Mouse (Mus musculus) NIH3T3 (cell line): ENCODE measurements around the gene Slc25a5.
"Not testable (repeated sequence)": the region's sequence is repeated elsewhere in the genome, so short reads cannot be mapped to it uniquely, and the experiment has no call there.

Experiments
- DNase-seq: peaks from one replicate; pipeline ENCODE4 v3.0.0-alpha.2; 2012; ENCODE audit warnings: low read depth

The Slc25a5 gene

DNA sequence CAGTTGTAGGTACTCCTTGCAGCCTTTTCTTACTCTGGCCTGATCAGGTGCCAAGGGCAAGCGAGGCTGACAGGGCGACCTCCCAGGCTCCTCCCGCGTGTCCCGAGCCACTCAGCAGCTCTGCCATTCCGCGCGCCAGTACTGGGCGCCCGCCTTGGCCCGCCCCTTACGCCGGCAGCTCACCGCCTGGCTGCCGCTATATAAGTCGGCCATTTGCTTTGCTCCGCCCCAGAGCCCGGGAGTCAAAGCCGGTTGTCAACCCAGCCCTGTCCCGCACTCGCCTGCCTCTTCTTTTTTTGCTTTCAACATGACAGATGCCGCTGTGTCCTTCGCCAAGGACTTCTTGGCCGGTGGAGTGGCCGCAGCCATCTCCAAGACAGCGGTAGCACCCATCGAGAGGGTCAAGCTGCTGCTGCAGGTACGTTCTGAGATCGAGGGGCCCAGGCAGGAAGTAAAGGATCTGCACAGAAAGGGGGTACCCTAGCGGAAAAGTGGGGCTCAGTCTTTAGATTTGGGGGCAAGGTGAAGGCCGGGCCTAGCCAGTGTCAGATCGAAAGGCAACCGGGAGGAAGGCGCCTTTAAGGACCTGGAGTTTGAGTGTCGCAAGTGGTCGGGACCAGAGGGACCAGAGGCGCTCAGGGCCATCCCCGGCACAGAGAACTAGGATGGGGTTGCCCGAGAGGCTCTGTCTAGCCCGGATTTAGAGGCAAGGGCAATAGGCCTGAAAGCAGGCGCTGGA, at the start of gene Slc25a5:
Gene Slc25a5, plus strand, starts transcription at position 228 of the 739 bp plus-strand sequence.
- DNase-seq, result peak; percentile 87

DNA sequence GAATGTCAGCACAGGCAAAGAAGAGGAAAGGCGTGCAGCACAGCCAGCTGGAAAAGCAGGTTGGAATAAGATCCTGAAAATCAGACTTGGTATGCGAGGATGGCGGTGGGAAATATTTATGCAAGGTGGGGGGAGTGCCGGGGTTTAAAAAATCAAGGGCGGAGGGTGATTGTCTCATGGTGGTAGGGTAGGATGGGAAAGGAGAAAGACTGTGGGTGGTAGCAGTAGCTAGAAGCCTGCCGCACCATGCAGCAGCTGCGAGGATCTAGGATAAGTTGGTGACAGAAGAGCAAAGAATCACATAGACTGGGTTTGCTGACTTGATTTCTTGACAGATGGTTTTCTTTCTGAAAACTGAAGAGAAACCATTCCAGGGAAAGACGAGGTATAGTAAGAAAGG, 48.7 kb upstream of the Slc25a5 start:
- no peak for DNase-seq

DNA sequence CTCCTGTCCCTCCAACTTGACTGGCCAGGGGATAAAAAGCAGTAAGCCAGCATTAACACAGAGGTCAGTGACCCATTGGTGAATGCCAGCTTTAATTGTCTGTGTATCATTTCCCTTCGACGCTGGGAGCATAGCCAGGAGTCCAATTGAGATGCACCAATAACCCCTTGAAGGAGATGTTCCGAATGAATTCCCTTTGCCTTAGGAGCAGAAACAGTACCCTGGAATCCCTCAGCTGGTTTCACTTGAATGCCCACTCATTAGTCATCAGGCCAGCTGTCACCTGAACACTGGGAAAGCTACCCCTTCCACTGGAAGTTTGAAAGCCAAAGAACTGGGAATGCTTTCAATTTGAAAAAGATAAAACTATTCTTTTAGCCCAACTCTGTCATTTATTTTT, 46.9 kb upstream of the Slc25a5 start:
- DNase-seq, result peak; percentile 36

DNA sequence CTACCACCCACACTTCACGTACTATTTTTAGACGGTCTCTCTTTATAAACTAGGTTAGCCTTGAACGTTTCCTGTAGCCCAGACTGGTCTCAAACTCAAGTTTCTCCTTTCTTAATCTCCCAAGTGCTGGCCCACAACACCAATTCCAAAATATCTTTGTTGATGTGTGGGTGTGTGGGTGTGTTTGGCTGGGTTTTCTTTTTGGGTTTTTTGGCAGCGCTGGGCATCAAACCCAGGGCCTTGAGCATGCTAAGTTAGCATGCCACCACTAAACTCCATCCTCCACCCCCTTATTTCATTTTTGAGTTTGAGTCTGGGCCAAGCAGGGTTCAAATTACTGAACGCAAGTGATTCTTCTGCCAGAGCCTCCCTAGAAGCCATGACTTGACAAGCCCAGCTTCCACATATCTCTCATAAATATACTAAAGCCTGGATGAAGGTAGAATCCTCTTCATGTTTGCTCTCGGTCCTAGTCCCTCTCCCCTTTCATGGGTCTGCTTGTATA, 46.1 kb upstream of the Slc25a5 start:
- DNase-seq, result peak; percentile 51

DNA sequence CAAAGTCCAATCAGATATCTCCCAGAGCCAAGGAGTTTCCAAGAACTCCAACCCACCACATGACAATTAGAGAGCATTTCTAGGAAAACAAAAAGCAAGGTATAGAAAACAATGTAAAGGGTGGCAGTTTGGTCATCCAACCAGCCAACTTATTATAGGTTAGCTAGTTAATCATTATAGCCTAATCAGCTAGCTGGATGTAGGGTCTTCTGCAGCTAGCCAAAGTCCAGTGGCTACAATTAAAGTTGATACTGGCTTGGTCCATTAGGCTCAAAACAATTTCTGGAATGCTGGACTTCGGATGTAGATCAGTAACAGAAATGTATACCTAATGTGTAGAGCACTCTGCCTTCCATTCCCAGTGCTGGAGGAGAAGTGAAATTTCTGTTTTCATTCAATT, 44.9 kb upstream of the Slc25a5 start:
- DNase-seq, result no peak

DNA sequence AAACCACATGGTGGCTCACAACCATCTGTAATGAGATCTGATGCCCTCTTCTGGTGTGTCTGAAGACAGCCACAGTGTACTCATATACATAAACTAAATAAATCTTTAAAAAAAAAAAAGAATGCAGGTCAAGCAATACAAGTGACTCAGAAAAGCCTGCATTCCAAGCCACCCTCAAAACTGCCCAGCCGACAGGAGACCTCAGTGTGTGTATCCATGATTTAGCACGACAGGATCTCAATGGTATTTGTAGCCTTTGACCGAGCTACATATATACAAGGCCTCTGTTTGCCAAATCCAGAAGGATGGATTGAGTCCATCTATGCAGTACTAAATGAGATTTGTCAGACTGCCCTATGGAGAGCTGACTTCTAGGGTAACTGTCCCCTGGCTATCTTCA, 42.9 kb upstream of the Slc25a5 start:
- DNase-seq, result peak; percentile 54

DNA sequence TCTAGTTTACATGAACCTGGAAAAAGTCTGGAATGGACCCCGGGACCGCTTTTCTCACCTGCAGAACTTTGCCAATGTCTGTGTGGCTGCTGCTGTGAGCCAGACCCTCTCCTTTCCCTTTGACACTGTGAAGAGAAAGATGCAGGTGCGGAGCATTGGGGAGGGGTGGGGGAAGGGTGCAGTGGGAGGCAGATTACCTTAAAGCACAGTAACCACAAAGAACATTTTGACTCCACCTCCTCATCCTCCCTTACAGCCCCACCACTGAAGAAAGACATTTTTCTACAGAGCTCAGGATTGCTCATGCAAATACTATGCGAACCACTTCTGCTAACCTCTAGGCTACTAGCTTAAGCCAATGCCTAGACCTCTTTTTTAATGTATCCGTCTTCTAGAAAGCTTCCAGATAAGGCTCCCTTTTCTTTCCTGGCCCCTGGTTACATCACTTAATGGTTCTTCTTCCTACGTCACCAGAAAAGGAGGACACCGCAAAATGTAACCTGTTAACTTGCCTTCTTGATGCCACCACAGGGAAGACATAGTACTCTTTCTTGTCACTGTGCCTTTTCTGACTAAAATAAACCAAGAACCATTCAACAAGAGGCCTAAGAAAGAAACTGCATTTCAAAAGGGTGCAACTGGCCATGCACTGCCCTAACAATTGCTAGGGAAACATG, 37.5 kb upstream of the Slc25a5 start:
- DNase-seq, result no peak

DNA sequence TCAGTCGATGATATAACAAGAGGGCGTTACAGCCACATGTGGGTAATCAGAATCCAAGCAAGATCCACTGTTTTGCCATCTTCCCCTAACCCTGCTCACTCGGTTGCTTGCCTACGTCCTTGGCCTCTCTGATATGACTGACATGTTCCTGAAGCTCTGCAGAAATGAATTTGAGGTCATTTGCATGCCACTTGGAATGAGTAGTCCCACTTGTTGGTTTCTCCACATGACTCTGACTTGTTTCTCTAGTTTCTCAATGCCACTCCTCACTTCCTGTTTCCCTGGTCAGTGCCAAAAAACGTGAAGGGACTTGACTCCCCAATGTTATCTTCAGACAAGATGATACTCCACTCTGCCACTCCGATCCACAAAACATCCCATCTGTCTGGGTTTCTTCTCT, 36.9 kb upstream of the Slc25a5 start:
- DNase-seq, result no peak

DNA sequence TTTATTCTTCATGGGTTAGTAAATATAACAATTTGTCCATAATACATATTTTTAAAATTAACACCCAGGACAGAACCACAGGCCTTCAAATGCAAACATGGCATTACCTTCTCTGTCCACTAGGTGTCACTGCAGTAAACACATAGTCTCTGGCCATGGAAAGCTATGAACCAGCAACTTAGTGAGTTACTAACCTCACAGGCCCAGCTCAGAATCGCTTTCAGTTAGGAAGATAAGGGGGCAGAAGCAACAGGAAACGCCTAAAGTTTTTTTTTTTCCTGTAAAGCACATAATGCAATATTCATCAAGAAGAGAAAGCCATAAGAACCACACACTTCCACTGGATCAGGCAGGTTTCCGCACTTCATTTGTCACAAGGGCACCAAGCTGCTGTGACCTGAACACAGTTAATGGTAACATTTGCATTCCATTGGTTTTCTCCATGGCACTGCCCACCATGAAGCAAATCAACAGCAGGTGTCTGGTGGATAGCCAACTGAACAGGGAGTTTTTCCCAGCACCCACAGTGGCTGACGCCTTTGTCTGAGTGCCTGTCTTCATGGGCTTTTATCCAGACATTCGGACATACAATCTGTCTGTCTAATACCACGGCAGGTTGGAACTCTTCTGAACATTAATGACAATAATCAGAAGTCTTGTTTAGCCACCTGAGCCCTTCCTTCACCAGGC, 34.4 kb upstream of the Slc25a5 start:
- peak; percentile 83 for DNase-seq

DNA sequence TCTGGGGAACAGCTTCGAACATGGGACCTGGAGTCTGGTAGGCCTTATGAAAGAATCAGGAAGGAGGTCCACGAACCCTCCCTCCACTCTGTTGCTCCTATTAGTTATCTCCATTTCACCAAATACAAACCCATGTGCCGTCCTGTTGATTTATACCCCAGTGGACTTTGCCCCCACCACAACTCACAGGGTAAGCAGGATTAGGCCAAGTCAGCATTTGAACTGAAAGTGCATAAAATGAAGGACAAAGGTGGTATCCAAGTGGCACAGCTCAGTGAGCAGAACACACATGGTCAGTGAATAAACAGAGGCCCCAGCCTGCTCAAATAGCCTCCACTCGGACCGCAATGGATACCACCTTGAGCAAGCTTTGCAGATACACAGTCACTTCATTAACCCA, 33.2 kb upstream of the Slc25a5 start:
- no peak for DNase-seq

DNA sequence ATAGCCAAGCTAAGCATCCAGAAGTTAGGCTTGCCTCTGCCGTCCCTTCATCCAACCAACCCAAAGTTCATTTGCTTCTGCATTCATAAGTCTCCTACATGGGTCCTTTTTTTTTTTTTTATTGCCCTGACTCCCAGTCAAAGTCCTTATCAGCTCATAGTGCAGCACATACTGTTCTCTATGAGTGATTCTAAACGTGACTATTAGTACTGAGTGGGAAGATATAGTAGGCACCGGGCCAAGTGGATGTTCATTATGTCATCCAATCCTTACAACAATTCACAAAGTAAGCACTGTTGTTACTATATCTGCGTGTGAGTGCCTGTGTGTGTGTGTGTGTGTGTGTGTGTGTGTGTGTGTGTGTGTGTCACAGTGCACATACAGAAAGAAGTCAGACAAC, 32.6 kb upstream of the Slc25a5 start:
- DNase-seq, result no peak

DNA sequence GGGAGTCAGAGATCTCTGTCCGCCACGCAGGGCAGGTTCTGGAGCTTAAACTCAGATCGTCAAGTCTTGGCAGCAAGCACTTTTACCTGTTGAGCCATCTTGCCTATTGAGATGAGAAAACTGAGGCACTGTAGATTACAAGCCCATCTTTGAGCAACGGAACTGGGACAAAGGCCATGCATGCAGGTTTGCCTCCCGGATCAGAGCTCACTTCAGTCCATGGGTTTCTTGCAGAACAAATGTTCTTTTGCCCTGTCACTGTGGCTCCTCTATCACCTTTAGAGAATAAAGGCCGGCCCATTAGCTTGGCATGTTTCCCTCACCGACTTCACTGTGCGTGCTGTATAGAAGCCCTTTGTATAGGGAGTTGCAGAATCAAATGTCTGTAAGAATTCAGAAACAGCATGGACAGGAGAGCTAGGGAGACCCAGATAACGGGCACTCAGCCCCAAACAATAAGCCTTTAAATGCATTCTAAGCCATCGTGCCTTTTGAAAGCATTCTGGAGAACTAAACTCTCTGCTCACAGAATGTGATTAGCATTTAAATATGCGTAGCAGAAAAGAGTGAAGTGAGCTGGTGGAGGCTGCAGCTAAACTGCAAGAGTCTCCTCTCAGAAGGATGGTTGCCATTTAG, 32.0 kb upstream of the Slc25a5 start:
- DNase-seq, result no peak

DNA sequence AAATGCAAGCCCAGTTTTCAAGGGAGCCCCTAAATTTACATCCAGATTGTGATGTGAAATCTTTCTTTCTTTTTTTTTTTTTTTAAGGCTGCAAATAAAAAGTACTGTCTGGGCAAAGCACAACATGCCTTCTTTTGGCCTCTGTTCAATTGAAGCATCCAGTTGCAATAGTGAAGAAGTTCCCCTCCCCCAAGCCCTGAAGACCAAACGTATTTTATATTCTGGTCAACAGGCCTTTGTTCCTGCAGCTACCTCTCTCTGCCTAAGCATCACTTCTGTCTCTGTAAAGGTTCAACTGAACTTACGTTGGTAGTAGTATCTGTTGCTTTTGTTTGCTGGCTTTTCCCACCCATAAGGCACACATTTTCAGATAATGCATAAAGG, 31.5 kb upstream of the Slc25a5 start:
- no peak for DNase-seq

DNA sequence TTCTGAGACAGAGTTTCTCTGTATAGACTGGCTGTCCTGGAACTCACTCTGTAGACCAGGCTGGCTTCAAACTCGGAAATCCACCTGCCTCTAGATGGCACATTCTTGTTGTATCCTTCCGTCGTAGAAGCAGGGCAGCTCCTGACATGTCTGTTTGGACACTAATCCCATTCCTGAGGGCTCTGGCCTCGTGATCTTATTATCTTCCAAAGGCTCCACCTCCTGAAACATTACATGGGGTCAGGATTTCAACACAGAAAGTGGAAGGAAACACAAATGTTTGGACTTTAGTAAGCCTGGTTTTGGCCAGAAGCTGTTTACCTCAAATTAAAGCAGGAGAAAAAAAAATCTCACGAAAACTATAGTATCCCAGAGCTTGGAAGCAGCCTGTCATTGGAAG, 28.1 kb upstream of the Slc25a5 start:
- DNase-seq, result no peak

DNA sequence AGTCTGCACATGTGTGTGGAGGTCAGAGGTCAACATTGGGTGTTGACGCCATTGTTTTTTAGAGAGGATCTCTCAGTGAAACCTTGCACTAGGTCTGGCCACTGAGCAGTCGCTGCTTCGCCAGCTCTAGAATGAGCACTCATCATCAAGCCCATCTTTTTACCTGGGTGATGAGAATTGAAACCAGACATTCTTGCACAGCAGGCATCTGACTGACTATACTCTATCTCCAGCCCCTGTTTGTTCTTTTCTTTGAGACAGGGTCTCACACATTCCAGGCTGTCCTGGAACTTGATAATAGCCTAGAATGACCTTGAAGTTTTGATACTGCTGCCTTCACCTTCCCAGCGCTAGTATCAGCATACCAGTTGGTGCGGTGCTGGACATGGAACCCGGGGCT, 22.9 kb upstream of the Slc25a5 start:
- DNase-seq, result no peak

DNA sequence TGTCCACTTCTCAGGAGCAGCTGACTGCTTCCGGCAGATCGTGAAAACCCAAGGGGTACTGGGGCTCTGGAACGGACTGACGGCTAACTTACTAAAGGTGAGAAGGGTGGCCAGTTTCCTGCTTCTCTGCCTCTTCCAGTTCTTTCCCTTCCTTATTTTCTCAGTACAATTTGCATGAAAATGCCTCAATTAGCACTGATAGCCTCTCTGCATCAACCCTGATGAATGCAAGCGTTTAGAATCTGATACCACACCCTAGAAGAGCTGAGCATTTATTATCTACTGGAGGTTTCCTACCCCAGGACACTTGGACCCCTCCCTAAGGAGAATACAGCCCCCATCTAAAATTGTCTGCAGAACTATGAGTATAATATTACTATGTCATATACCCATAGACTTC, 19.9 kb upstream of the Slc25a5 start:
- DNase-seq, result no peak

DNA sequence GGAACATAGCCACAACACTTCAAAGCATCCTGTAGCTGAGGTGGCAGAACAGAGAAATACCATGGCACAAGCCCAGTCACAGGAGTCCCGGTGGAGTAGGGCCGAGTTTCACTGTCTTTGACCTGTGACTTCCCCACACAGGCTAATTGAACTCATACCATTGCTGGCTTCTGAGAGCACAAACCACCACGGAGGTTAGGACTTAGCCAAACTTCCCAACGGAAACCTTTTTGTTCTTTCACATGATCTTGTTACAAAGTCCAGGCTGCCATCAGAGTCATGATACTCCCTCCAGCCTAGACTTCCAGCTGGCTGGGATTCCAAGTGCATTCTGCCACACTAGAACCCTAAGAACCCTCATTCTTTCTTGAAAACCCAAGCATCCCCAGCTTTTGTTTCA, 17.8 kb upstream of the Slc25a5 start:
- no peak for DNase-seq

DNA sequence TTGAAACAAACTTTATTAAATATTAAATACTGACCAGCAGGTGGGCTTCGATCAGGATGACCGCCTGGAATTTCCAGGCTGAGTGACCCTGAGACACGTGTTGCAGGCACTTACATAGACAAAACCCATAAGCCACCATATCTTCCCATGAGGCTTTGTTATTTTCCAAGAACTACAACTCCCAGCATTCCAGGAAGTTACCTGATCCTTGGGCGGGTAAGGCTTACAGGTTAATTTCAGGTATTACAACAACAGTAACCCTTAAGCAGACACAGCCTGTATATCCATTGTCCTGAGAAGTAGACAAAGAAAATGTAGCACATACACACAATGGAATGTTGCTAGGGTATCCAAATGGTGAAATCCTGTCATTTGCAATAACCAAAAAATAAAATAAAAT, 6.1 kb upstream of the Slc25a5 start:
- no peak for DNase-seq

DNA sequence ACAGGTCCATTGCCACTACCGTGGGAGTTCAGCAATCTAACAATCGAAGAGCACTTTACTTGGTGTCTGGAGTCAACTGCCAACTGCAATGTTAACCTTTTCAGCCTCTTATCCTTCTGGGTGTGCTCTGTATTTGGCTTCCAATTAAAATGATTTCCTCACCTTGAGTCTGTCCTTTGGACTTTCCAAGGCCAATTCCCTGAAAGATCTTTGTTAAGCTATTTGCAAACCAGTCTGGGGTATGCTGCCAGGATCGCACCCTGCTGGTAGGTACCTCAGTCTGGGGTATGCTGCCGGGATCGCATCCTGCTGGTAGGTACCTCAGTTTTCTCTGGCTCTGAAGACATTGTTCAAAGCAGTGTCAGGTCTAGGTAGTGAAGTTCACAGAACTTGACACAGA, 880 bp upstream of the Slc25a5 start:
- no peak for DNase-seq

DNA sequence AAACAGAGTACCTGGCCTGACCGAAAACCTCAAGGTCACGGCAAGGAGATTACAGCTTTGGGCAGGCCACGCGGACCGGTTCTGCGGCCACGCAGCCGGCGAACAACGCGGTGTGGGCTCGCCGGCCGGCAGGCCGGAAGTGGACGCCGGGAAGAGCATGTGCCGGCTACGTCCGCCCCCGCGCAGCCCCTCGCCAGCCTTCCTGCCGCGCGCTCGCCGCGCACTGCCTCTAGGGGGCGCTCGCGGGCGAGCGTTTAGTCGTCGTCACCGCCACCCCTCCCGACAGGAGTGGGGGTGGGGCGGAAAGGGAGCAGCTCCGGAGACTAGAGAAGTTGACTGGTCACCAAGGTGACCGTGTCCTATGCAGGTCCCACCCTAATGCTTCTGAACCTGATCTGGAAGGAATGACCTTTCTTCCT, 721 bp downstream of the Slc25a5 start:
- DNase-seq, result peak; percentile 93

DNA sequence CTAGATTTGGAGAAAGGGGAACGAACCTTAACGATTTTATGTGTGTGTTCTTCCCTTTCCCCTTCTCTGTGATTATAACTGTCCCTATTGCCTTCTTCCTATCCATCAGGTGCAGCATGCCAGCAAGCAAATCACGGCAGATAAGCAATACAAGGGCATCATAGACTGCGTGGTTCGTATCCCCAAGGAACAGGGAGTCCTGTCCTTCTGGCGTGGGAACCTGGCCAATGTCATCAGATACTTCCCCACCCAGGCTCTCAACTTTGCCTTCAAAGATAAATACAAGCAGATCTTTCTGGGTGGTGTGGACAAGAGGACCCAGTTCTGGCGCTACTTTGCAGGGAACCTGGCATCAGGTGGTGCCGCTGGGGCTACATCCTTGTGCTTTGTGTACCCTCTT, 1.3 kb downstream of the Slc25a5 start:
- not testable (repeated sequence) for DNase-seq

DNA sequence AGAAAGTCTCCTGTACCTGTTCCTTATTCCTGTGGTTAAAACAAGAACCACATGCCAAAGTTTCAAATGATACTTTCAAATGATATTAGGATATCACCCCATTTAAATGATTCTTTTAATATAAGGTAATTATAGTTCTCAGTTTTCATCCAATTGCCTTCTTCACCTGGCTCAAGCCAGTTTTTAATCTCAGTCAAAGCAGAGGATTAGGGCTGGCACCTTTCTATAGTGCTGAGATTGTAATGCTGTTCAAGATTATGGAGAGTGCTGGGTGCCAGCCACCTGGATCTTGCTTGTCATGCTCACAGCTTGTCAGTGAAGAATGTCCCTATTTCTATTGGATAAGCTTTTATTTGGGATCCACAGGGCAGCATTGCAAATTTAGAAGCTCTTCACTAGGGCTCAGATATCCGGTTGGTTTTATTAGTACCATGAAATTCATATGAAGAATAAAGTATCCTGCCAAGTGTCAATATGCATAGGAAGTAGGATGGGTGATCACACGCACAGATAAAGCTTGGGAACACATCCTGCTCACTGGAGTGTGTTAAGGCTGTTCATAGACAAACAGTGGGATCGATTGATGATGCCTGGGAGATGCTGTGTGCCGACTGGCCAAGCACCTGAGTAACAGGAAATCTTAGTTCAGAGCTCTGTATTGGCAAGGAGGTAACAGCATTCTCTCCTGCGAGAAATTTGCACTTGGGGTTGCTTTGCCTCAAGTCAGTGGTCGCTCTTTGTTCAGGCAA, 3.9 kb downstream of the Slc25a5 start:
- no peak for DNase-seq
